Mouse (Mus musculus): Measurements from ENCODE around the gene Enthd1. TPM values are rescaled to one million over a fixed set of nuclear protein-coding genes. Genes with fewer than 3 reads are reported as not detected.

The Enthd1 gene
- polyA plus RNA-seq, 1 experiment = 29.0 TPM

DNA sequence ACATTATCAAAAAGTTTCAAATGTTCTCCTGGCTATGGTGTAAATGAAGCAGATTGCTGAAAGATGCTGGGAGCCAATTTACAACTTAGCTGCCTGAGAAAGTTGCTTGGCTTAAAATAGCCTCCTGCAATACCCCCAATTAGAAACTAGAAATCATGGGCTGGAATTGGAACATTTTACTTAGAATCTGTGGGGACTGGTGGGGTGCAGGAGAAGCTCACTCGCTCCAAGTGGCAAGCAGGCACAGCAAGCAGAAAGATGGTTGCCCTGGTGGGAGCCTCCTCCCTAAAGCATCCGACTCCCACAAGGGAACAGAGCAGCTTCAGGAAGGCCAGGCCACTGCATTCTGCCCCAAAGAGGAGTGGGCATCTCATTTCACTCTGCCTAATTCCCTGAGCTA lies 28.9 kb downstream of the Enthd1 start:
- no peak overlapping the region for H3K27ac ChIP-seq (ENCODE audit: control insufficient read depth, insufficient read depth, low read depth, low read length)
- H3K4me1 ChIP-seq (ENCODE audit: control insufficient read depth, insufficient read depth, low read length) = no peaks in the 10 kb centered on the region
- no peaks in the 10 kb centered on the region for H3K27me3 ChIP-seq (ENCODE audit: control insufficient read depth, insufficient read depth, low read length)
- H3K36me3 ChIP-seq (ENCODE audit: control insufficient read depth, insufficient read depth, low read length) = no peaks in the 10 kb centered on the region
- TF ChIP-seq POLR2A (IDR thresholded peaks at IDR 0.05; ENCODE audit: control insufficient read depth, low read depth, low read length) (no peak), CTCF (IDR thresholded peaks at IDR 0.05; ENCODE audit: control insufficient read depth, insufficient read depth, insufficient replicate concordance, low read depth, low read length) (no peak)
- no peak overlapping the region for H3K4me3 ChIP-seq (ENCODE audit: control insufficient read depth, low read depth, low read length)

DNA sequence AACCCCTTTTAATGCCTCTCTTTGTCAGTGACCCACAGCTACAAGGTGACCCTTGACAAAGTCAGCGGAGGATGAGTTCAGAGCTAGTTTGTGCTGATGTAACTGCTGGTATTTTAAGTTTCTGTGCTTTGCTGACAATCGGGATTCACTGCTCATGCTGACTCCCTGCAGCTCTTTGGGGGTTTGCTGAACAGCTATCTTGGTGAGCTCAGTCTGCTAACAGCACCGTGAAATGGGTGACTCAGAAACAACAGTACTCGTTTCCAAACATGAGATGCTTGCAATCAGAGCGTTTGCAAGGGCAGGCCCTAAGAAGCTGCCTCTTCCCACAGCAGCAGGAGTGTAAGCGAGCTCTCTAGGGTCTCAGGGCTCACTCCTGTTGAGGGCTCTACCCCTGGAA lies 31.7 kb downstream of the Enthd1 start:
- TF ChIP-seq CTCF (IDR thresholded peaks at IDR 0.05; ENCODE audit: control insufficient read depth, insufficient read depth, insufficient replicate concordance, low read depth, low read length) (no peak), POLR2A (IDR thresholded peaks at IDR 0.05; ENCODE audit: control insufficient read depth, low read depth, low read length) (no peak)
- Histone ChIP-seq H3K27ac (ENCODE audit: control insufficient read depth, insufficient read depth, low read depth, low read length) (no peak overlapping the region), H3K27me3 (ENCODE audit: control insufficient read depth, insufficient read depth, low read length) (no peaks in the 10 kb centered on the region), H3K36me3 (ENCODE audit: control insufficient read depth, insufficient read depth, low read length) (no peaks in the 10 kb centered on the region), H3K4me1 (ENCODE audit: control insufficient read depth, insufficient read depth, low read length) (no peaks in the 10 kb centered on the region), H3K4me3 (ENCODE audit: control insufficient read depth, low read depth, low read length) (no peak overlapping the region)

DNA sequence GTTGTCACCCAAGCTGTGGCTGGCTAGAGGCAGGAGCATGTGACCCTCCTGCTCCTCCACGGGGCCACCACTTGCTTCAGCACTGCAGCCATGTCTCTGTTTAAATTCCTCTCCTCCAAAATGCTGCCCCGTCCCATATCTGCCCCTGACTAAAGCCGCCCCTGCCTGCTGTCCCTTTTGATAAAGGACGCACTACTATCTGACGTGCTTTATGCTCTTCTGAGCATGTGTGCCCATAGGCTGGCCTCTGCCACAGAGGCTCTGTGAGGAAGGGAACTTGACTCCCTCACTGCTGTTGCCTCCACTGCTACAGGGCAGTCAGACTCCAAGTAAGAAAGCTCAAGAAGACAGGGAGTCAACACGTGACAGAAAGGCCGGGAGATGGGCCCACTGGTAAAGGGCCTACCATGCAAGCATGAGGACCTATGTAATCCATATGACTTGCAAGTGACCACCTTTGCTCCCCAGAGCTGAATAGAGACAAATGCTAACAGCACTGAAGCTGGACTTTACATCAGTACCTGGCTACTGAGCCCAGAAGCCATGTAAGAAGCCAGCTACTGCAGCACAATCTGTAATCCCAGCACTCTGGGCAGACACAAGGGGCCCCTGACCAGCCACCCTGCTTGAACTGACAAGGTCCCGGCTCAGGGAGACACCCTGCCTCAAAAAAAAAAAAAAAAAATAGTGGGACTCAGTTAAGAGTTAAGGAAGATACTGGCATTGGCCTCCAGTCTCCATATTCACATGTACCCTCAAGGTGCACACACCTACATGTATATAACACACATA lies 32.5 kb downstream of the Enthd1 start:
- Histone ChIP-seq H3K4me1 (ENCODE audit: control insufficient read depth, insufficient read depth, low read length) (no peaks in the 10 kb centered on the region), H3K27ac (ENCODE audit: control insufficient read depth, insufficient read depth, low read depth, low read length) (no peak overlapping the region), H3K4me3 (ENCODE audit: control insufficient read depth, low read depth, low read length) (no peak overlapping the region), H3K27me3 (ENCODE audit: control insufficient read depth, insufficient read depth, low read length) (no peaks in the 10 kb centered on the region), H3K36me3 (ENCODE audit: control insufficient read depth, insufficient read depth, low read length) (no peaks in the 10 kb centered on the region)
- TF ChIP-seq POLR2A (IDR thresholded peaks at IDR 0.05; ENCODE audit: control insufficient read depth, low read depth, low read length) (no peak), CTCF (IDR thresholded peaks at IDR 0.05; ENCODE audit: control insufficient read depth, insufficient read depth, insufficient replicate concordance, low read depth, low read length) (no peak)

DNA sequence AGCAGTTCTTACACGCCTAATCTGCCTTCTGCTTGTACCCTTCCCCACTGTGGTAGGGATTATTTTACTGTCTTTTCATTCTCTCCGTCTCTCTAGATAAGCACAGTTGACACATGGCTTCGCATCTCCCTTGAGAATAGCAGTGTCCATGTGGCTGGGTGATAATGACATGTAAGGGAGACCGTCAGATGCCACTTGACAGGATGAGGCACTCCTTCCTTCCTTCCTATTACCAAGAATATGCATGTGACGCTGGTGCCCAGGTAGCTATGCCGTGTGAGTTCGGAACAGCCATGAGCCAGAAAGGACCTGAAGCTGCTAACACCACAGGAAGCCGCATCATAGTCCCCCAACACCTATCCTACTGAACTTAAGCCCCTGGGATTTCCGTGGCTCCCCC lies 33.9 kb downstream of the Enthd1 start:
- no peak for TF ChIP-seq CTCF (IDR thresholded peaks at IDR 0.05; ENCODE audit: control insufficient read depth, insufficient read depth, insufficient replicate concordance, low read depth, low read length)
- TF ChIP-seq POLR2A (IDR thresholded peaks at IDR 0.05; ENCODE audit: control insufficient read depth, low read depth, low read length) = no peak
- Histone ChIP-seq H3K36me3 (ENCODE audit: control insufficient read depth, insufficient read depth, low read length) (no peaks in the 10 kb centered on the region), H3K4me1 (ENCODE audit: control insufficient read depth, insufficient read depth, low read length) (no peaks in the 10 kb centered on the region), H3K4me3 (ENCODE audit: control insufficient read depth, low read depth, low read length) (no peak overlapping the region), H3K27ac (ENCODE audit: control insufficient read depth, insufficient read depth, low read depth, low read length) (no peak overlapping the region), H3K27me3 (ENCODE audit: control insufficient read depth, insufficient read depth, low read length) (no peaks in the 10 kb centered on the region)

DNA sequence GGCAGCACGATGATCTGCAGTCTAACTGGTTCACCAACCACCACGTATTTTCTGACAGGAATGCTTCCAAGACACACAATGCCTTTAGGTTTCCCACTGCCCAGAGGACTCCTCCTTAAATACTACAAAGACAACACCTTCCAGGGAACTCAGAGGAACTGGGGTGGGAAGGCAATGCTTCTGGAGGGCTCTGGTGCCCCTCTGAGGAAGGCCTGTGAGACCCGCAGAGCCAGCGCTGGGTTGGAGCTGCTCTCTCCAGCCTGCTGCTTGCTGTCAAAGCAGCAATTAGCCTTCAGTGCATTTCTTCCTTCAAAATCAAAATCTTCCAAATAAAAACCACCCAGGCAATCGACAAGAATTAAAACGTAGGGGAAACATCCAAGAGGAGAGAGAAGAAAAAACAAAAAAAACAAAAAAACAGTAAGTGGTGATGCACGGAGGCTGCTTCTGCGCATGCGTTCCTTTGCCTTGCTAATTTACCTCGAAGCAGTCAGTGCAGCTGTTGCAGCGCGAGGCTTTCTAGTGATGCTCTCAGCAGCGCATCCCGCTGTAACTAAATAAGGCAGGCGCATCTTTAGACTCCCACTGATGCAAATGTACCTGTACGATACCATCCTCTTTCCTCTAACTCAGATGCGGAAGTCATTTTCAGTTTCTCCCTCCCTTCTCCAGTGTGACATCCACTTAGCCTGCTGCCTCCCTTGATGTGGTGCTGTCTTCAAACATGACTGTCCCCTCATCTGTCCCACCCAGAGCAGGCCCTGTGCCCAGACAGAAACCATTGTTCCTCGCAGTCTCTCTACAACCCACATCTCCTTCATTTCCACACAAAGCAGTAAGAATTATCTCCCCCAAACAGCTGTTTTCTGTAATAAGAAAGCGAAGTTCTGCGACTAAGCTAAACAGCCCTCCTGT lies 34.7 kb downstream of the Enthd1 start:
- no peak overlapping the region for H3K27ac ChIP-seq (ENCODE audit: control insufficient read depth, insufficient read depth, low read depth, low read length)
- TF ChIP-seq CTCF (IDR thresholded peaks at IDR 0.05; ENCODE audit: control insufficient read depth, insufficient read depth, insufficient replicate concordance, low read depth, low read length) (no peak), POLR2A (IDR thresholded peaks at IDR 0.05; ENCODE audit: control insufficient read depth, low read depth, low read length) (no peak)
- H3K27me3 ChIP-seq (ENCODE audit: control insufficient read depth, insufficient read depth, low read length) = no peaks in the 10 kb centered on the region
- H3K4me3 ChIP-seq (ENCODE audit: control insufficient read depth, low read depth, low read length) = no peak overlapping the region
- H3K4me1 ChIP-seq (ENCODE audit: control insufficient read depth, insufficient read depth, low read length) = no peaks in the 10 kb centered on the region
- H3K36me3 ChIP-seq (ENCODE audit: control insufficient read depth, insufficient read depth, low read length) = no peaks in the 10 kb centered on the region

DNA sequence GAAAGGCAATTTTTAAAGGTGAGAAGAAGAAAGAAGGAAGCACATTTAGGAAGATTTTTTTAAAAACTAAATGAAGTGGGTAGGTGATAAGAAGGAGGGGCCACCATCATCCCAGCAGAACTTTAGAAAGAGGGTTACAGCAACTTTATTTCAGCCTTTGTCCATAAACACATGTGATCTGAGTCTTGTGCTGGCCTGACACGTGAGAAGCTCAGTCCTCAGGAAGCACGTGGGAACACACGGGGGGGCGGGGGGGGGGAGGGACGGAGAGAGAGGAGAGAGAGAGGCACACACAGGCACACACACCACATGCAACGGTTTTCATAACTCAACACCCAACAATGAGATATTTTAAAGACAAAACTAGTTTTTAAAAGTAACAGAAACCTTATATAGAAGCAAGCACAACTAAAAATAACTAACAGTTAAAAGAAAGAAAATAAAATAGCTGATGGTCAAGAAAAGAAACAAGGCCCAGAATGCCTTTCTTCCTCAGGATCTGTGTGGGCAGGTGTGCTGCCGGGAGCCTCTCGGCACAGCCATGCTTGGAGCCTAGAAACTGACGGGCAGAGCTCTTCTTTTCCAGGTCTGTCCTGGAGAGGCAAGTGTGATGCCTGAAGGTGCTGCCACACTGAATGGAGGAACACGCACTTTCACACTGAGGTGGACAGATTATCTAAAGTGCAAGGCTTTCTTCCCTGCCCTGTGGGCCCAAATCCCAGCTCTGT lies 43.1 kb downstream of the Enthd1 start:
- TF ChIP-seq CTCF (IDR thresholded peaks at IDR 0.05; ENCODE audit: control insufficient read depth, insufficient read depth, insufficient replicate concordance, low read depth, low read length) = no peak
- no peak for TF ChIP-seq POLR2A (IDR thresholded peaks at IDR 0.05; ENCODE audit: control insufficient read depth, low read depth, low read length)
- Histone ChIP-seq H3K27ac (ENCODE audit: control insufficient read depth, insufficient read depth, low read depth, low read length) (no peak overlapping the region), H3K27me3 (ENCODE audit: control insufficient read depth, insufficient read depth, low read length) (no peaks in the 10 kb centered on the region), H3K4me1 (ENCODE audit: control insufficient read depth, insufficient read depth, low read length) (no peaks in the 10 kb centered on the region; the same call in 1 of the 2 replicates), H3K36me3 (ENCODE audit: control insufficient read depth, insufficient read depth, low read length) (no peaks in the 10 kb centered on the region; the same call in 1 of the 2 replicates), H3K4me3 (ENCODE audit: control insufficient read depth, low read depth, low read length) (no peak overlapping the region)

Measured in testis, adult 2 months (tissue).